Mouse (Mus musculus) common myeloid progenitor, adult 5-6 weeks (primary cell): ENCODE data around the gene Gng10. TPM values are rescaled to one million over a fixed set of nuclear protein-coding genes. Genes with fewer than 3 reads are reported as not detected.

Experiments used
- ATAC-seq: replicated peaks from 2 replicates; pipeline ENCODE4 v1.8.0; 2016; ENCODE audit warnings: low read depth, mild to moderate bottlenecking, moderate TSS enrichment, inconsistent platforms; ENCODE audit not compliant: poor library complexity, severe bottlenecking
- total RNA-seq: library from RNA; stranded (forward); fragments of 200-1000, 187-1606 nt; gene quantifications from 2 replicates; pipeline ENCODE4 v1.2.3, GENCODE M21; 2017

The Gng10 gene
- 89.5 and 114 TPM in 2 replicates for total RNA-seq

GRCm38 (mm10) chr4:59034918-59035785 is at the start of gene Gng10:
TSS of gene Gng10 (plus strand) at chr4:59035088.
- peak; percentile 46 for ATAC-seq

GRCm38 (mm10) chr4:58985157-58985648 is 49.7 kb upstream of the Gng10 start:
- peak; percentile 69 for ATAC-seq

GRCm38 (mm10) chr4:58986540-58987190 is 48.2 kb upstream of the Gng10 start, which contains the start of gene Ptgr1:
TSS of gene Ptgr1 (minus strand) at chr4:58987119.
- peak; percentile 39 for ATAC-seq

GRCm38 (mm10) chr4:58989303-58989898 is 45.5 kb upstream of the Gng10 start:
- no peak for ATAC-seq

GRCm38 (mm10) chr4:58990609-58991434 is 44.1 kb upstream of the Gng10 start:
- ATAC-seq, result peak; percentile 22; the same call in 1 of the 2 replicates

- ATAC-seq, result no peak
These were observed 42.7 kb upstream of the Gng10 start for GRCm38 (mm10) chr4:58992195-58992594.

- ATAC-seq, result no peak
These were observed 40.1 kb upstream of the Gng10 start, which contains the start of gene Dnajc25 for GRCm38 (mm10) chr4:58994762-58995161. TSS of gene Dnajc25 (plus strand) at chr4:58995062.

- no peak for ATAC-seq
These were observed 39.6 kb upstream of the Gng10 start for GRCm38 (mm10) chr4:58995251-58995693.

GRCm38 (mm10) chr4:58997081-58997480 is 37.8 kb upstream of the Gng10 start:
- ATAC-seq, result no peak

- no peak for ATAC-seq
These were observed 36.2 kb upstream of the Gng10 start for GRCm38 (mm10) chr4:58998688-58999087.

- ATAC-seq, result peak; percentile 71
These were observed 35.2 kb upstream of the Gng10 start for GRCm38 (mm10) chr4:58999686-59000085.

GRCm38 (mm10) chr4:59000614-59001013 is 34.3 kb upstream of the Gng10 start:
- ATAC-seq, result 0 out of 2 replicates have a peak, but pooled peaks have one; percentile 30

- ATAC-seq, result peak; percentile 79
These were observed 31.7 kb upstream of the Gng10 start, which contains the start of gene Gm20503 for GRCm38 (mm10) chr4:59002948-59003805. TSS of gene Gm20503 (plus strand) at chr4:59003210.

GRCm38 (mm10) chr4:59003806-59004200 is 31.1 kb upstream of the Gng10 start:
- ATAC-seq, result no peak

- ATAC-seq, result no peak
These were observed 28.7 kb upstream of the Gng10 start for GRCm38 (mm10) chr4:59006211-59006610.

GRCm38 (mm10) chr4:59007016-59007415 is 27.9 kb upstream of the Gng10 start:
- no peak for ATAC-seq

GRCm38 (mm10) chr4:59007974-59008373 is 26.9 kb upstream of the Gng10 start:
- ATAC-seq, result no peak

GRCm38 (mm10) chr4:59009186-59009585 is 25.7 kb upstream of the Gng10 start:
- peak; percentile 83 for ATAC-seq

- ATAC-seq, result peak; percentile 58
These were observed 25.2 kb upstream of the Gng10 start for GRCm38 (mm10) chr4:59009696-59010095.
